Mouse (Mus musculus) ES-E14 (cell line): ENCODE measurements at regions not wholly inside any gene's neighbourhood (a gene's known extent, or its start where the extent isn't known, plus 50 kb on each side); places are given as distances from the start of the nearest gene placed in this dataset.

ENCODE experiments used
- CHD2 ChIP-seq: IDR thresholded peaks from 2 replicates; pipeline ENCODE4 v1.6.1; 2014; ENCODE audit warnings: mild to moderate bottlenecking, low read depth, low read length, inconsistent platforms
- HCFC1 ChIP-seq: IDR thresholded peaks from 2 replicates; pipeline ENCODE4 v1.6.1; 2012; ENCODE audit warnings: low read length, inconsistent platforms, borderline replicate concordance; ENCODE audit not compliant: insufficient read depth
- MAFK ChIP-seq: IDR thresholded peaks from 2 replicates; pipeline ENCODE4 v1.6.1; 2014; ENCODE audit warnings: mild to moderate bottlenecking, low read depth, low read length, inconsistent platforms; ENCODE audit not compliant: insufficient read depth
- ZC3H11A ChIP-seq: IDR thresholded peaks from 2 replicates; pipeline ENCODE4 v1.6.1; 2012; ENCODE audit warnings: low read depth, mild to moderate bottlenecking, inconsistent platforms, low read length, borderline replicate concordance
- ZNF384 ChIP-seq: IDR thresholded peaks from 2 replicates; pipeline ENCODE4 v1.6.1; 2012; ENCODE audit warnings: low read depth, low read length, inconsistent platforms

DNA sequence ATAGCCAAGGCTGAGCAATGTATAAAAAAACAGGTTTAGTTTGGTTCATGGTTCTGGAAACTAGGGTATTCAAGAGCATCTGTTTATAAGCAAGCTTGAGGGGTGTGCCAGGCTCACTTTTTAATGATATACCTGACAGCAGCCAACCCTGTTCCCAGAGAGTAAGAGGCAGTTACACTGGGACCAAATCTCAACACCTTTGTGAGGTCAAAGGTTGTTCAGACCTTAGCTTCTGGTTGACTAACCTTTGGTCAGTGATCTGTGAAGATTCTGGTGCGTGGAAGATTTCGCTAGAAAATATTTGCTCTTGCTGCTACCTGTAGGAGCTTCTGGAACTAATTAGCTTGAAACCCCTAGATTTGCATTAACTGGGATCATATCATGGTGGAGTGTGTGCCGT lies 140.8 kb downstream of the Bod1 start:
- TF ChIP-seq MAFK = no peak
- TF ChIP-seq ZC3H11A = no peak
- TF ChIP-seq CHD2 = no peak
- no peak for TF ChIP-seq HCFC1
- no peak for TF ChIP-seq ZNF384
